Mouse (Mus musculus) limb, embryonic 14.5 days (tissue): ENCODE results near the gene Tyms. TPM values are rescaled to one million over a fixed set of nuclear protein-coding genes. Genes with fewer than 3 reads are reported as not detected.
A peak's percentile ranks its signal among the peaks of the same experiment; 100 is the strongest.

Experiments
- ATAC-seq: fragments of 200-750 bp; cut with Nextera tagmentation; 2 replicates; pipeline ENCODE4 v1.8.0; 2017; ENCODE audit warnings: low read depth, moderate number of reproducible peaks, moderate TSS enrichment; ENCODE audit not compliant: low FRiP score
- DNase-seq: peaks from one replicate; pipeline ENCODE4 v3.0.0-alpha.2; 2015; ENCODE audit warnings: low spot score
- H3K27ac ChIP-seq: fragments of 300-500 bp; sonication (generic); replicated peaks from 2 replicates; pipeline ENCODE4 v1.5.1; 2014; ENCODE audit warnings: low read depth, mild to moderate bottlenecking, low read length, moderate library complexity, mixed read lengths
- H3K27me3 ChIP-seq: fragments of 300-500 bp; sonication (generic); 2 replicates; pipeline ENCODE4 v1.6.1; 2014; ENCODE audit warnings: low read length, mixed read lengths; ENCODE audit not compliant: control insufficient read depth, insufficient read depth
- H3K36me3 ChIP-seq: fragments of 300-500 bp; sonication (generic); 2 replicates; pipeline ENCODE4 v1.6.1; 2014; ENCODE audit warnings: mild to moderate bottlenecking, low read length, moderate library complexity, mixed read lengths; ENCODE audit not compliant: control insufficient read depth, insufficient read depth
- H3K4me1 ChIP-seq: fragments of 300-500 bp; sonication (generic); 2 replicates; pipeline ENCODE4 v1.6.1; 2014; ENCODE audit warnings: antibody characterized with exemption, low read length, mixed read lengths; ENCODE audit not compliant: control insufficient read depth, insufficient read depth
- H3K4me2 ChIP-seq: fragments of 300-500 bp; sonication (generic); replicated peaks from 2 replicates; pipeline ENCODE4 v1.6.1; 2014; ENCODE audit warnings: low read depth, mild to moderate bottlenecking, low read length, moderate library complexity; ENCODE audit not compliant: severe bottlenecking
- H3K4me3 ChIP-seq: fragments of 300-500 bp; sonication (generic); replicated peaks from 2 replicates; pipeline ENCODE4 v1.5.1; 2014; ENCODE audit warnings: low read length
- H3K9ac ChIP-seq: fragments of 300-500 bp; sonication (generic); 2 replicates; pipeline ENCODE4 v1.6.1; 2014; ENCODE audit warnings: mild to moderate bottlenecking, low read depth, low read length, moderate library complexity; ENCODE audit not compliant: severe bottlenecking
- H3K9me3 ChIP-seq: fragments of 300-500 bp; sonication (generic); 2 replicates; pipeline ENCODE4 v1.6.1; 2016; ENCODE audit warnings: low read length; ENCODE audit not compliant: control insufficient read depth
- POLR2A ChIP-seq: fragments of 200-500 bp; IDR thresholded peaks from 2 replicates; pipeline ENCODE4 v1.8.0; 2012; ENCODE audit warnings: inconsistent platforms, mild to moderate bottlenecking, moderate library complexity, borderline replicate concordance; ENCODE audit not compliant: insufficient read depth, insufficient read length; ENCODE audit errors: extremely low read depth
- WGBS: fragments of 180-500 bp; shearing (Covaris S2); extraction: QIAGEN DNeasy Blood & Tissue Kit; methylation state at CpG from one replicate; pipeline ENCODE4 v1.1.7; 2014; 5-methylcytosine and 5-hydroxymethylcytosine counted together
- polyA plus RNA-seq, 2 experiments: library from polyadenylated mRNA; depleted of rRNA in 1 of 2; stranded (reverse) in 1 of 2; unstranded in 1 of 2; fragments of >200 nt; fragmentation: Nextera tagmentation in 1 of 2; extraction: Ambion mirVana in 1 of 2; gene quantifications; 2 replicates each; pipeline versions ENCODE4 v1.2.1 to v1.2.3; 2012 to 2014

Gene Tyms
- polyA plus RNA-seq, 2 experiments: 166 to 250 TPM

- no peak for TF ChIP-seq POLR2A
- Histone ChIP-seq H3K9me3 (no peaks in the 10 kb centered on the region), H3K4me3 (no peak overlapping the region), H3K36me3 (peaks cover 37% of the 10 kb centered on the region), H3K4me1 (peaks cover 8% of the 10 kb centered on the region; the same call in 1 of the 2 replicates), H3K27me3 (peaks cover 47% of the 10 kb centered on the region), H3K9ac (no peak overlapping the region), H3K4me2 (no peak overlapping the region), H3K27ac (no peak overlapping the region)
- ATAC-seq (no peak), DNase-seq (no peak)
- WGBS: 17% methylated on average over 10 of the region's 10 CpGs
Observed at GRCm38 (mm10) chr5:30115718-30116117, 42.3 kb upstream of the Tyms start.

DNA sequence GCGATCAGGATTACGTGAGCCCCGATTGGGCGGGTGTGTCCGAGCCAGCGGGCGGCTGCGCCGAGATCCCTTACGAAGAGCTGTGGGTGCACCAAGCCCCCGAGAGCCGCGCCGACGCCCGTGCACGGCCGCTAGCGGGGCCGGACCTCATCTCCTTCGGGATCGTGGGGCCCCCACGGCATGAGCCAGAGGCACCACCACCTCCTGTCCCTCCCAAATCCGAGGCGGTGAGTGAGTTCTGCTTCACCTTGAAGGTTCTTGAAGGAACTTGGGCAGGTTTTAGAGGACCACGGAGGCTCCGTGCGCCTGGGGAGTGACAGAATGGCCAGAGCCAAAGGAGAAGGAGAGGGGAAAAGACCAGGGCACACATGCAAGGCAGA is 41.3 kb upstream of the Tyms start:
- no peak overlapping the region for H3K27ac ChIP-seq
- H3K9ac ChIP-seq: peak overlapping the region; percentile 60
- H3K9me3 ChIP-seq: no peaks in the 10 kb centered on the region
- no peak for TF ChIP-seq POLR2A
- H3K36me3 ChIP-seq: peaks cover 28% of the 10 kb centered on the region
- peak overlapping the region; percentile 55 for H3K4me3 ChIP-seq
- DNase-seq (no peak), ATAC-seq (peak; percentile 35; the same call in 1 of the 2 replicates)
- H3K4me1 ChIP-seq: peaks cover 12% of the 10 kb centered on the region
- H3K4me2 ChIP-seq: peak overlapping the region; percentile 85
- H3K27me3 ChIP-seq: peaks cover 49% of the 10 kb centered on the region
- 3% methylated on average over 17 of the region's 28 CpGs for WGBS

GRCm38 (mm10) chr5:30113881-30114760 is 40.7 kb upstream of the Tyms start:
- H3K27ac ChIP-seq: no peak overlapping the region
- H3K27me3 ChIP-seq: peaks cover 50% of the 10 kb centered on the region
- ATAC-seq (peak; percentile 87), DNase-seq (peak; percentile 83)
- peak overlapping the region; percentile 85 for H3K4me2 ChIP-seq
- peaks cover 21% of the 10 kb centered on the region for H3K36me3 ChIP-seq
- TF ChIP-seq POLR2A: no peak
- no peaks in the 10 kb centered on the region for H3K9me3 ChIP-seq
- H3K4me1 ChIP-seq: peaks cover 12% of the 10 kb centered on the region
- WGBS: under 1% methylated on average over 91 of the region's 103 CpGs
- H3K9ac ChIP-seq: peak overlapping the region; percentile 60
- H3K4me3 ChIP-seq: peak overlapping the region; percentile 55

DNA sequence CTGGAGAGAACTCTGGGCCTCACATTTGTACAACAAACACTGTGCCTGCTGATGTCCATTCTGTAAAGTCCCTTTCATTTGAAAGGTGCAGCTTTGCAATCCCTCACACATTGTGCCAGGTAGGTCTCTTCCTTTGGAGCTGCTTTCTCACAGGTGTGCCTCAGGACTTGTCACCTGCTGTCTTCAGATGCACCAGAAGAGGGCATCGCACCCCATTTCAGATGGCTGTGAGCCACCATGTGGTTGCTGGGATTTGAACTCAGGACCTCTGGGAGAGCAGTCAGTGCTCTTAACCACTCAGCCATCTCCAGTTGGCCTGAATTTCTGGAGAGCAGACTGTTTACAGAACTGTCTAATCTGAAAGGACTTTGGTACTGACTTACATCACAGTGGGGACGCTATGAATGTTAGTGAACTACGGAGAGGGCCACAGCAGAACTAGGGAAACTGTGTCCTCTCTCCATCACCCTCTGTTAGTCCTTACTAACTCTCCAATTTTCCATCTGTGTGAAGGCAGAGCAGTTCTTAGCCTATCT is 39.2 kb upstream of the Tyms start:
- H3K36me3 ChIP-seq: 0 out of 2 replicates have a peak, but pooled peaks cover 8% of the 10 kb centered on the region
- no peak overlapping the region for H3K4me2 ChIP-seq
- no peak for ATAC-seq
- no peak overlapping the region for H3K4me3 ChIP-seq
- no peak for TF ChIP-seq POLR2A
- no peak for DNase-seq
- WGBS: 82% methylated on average over 3 of the region's 3 CpGs
- H3K9me3 ChIP-seq: no peaks in the 10 kb centered on the region
- H3K27ac ChIP-seq: no peak overlapping the region
- peaks cover 12% of the 10 kb centered on the region for H3K4me1 ChIP-seq
- H3K27me3 ChIP-seq: peaks cover 65% of the 10 kb centered on the region
- no peak overlapping the region for H3K9ac ChIP-seq

DNA sequence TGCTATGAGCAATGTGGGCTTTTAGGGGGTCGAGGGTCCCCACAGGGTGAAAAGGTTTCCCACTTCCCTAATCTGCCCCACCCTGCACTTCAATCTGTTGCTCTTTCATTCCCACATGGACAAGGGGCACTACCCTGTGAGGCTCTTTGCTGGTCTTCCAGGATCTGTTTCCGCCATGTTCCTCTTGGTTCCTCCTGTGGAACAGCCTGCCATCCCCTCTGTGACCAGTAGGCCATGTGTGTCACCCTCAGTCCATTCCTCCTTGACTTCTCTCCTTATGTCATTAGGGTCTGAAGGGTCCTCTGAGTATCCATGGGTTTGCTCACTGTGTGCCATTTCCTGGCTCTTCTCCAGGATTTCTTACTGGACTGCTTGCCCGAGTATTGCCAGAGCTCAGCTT is 38.4 kb upstream of the Tyms start:
- Histone ChIP-seq H3K27me3 (peaks cover 71% of the 10 kb centered on the region), H3K4me2 (no peak overlapping the region), H3K4me3 (no peak overlapping the region), H3K4me1 (peaks cover 12% of the 10 kb centered on the region), H3K27ac (no peak overlapping the region), H3K9ac (no peak overlapping the region), H3K36me3 (0 out of 2 replicates have a peak, but pooled peaks cover 4% of the 10 kb centered on the region), H3K9me3 (no peaks in the 10 kb centered on the region)
- 68% methylated on average over 3 of the region's 3 CpGs for WGBS
- no peak for DNase-seq
- TF ChIP-seq POLR2A: no peak
- no peak for ATAC-seq
